Mouse (Mus musculus): Measurements from ENCODE around the gene Dop1b.
"Not testable (repeated sequence)": the region's sequence is repeated elsewhere in the genome, so short reads cannot be mapped to it uniquely, and the experiment has no call there.

Dop1b gene

GRCm38 (mm10) chr16:93711411-93712188 lies at the start of gene Dop1b:
Gene Dop1b, plus strand, starts transcription at chr16:93711904.
- peak; percentile 98 for DNase-seq (ENCODE audit: low spot score)

- DNase-seq (ENCODE audit: low spot score): no peak
Measured at GRCm38 (mm10) chr16:93667976-93668375, 43.7 kb upstream of the Dop1b start.

- no peak for DNase-seq (ENCODE audit: low spot score)
Measured at GRCm38 (mm10) chr16:93669521-93669920, 42.2 kb upstream of the Dop1b start.

GRCm38 (mm10) chr16:93670466-93670865 lies 41.2 kb upstream of the Dop1b start:
- DNase-seq (ENCODE audit: low spot score): not testable (repeated sequence)

- DNase-seq (ENCODE audit: low spot score): no peak
Measured at GRCm38 (mm10) chr16:93671064-93671463, 40.6 kb upstream of the Dop1b start.

GRCm38 (mm10) chr16:93676376-93676775 lies 35.3 kb upstream of the Dop1b start:
- no peak for DNase-seq (ENCODE audit: low spot score)

- DNase-seq (ENCODE audit: low spot score): no peak
Measured at GRCm38 (mm10) chr16:93678206-93678605, 33.5 kb upstream of the Dop1b start.

GRCm38 (mm10) chr16:93679165-93679564 lies 32.5 kb upstream of the Dop1b start:
- DNase-seq (ENCODE audit: low spot score): no peak

GRCm38 (mm10) chr16:93682156-93682688 lies 29.5 kb upstream of the Dop1b start:
- no peak for DNase-seq (ENCODE audit: low spot score)

- peak; percentile 73 for DNase-seq (ENCODE audit: low spot score)
Measured at GRCm38 (mm10) chr16:93682689-93683507, 28.8 kb upstream of the Dop1b start, which contains the start of gene Cbr3. Gene Cbr3, plus strand, starts transcription at chr16:93683215.

GRCm38 (mm10) chr16:93683508-93684236 lies 28.0 kb upstream of the Dop1b start:
- DNase-seq (ENCODE audit: low spot score): no peak

- DNase-seq (ENCODE audit: low spot score): no peak
Measured at GRCm38 (mm10) chr16:93684441-93684840, 27.3 kb upstream of the Dop1b start.

GRCm38 (mm10) chr16:93685783-93686182 lies 25.9 kb upstream of the Dop1b start:
- DNase-seq (ENCODE audit: low spot score): not testable (repeated sequence)

- DNase-seq (ENCODE audit: low spot score): no peak
Measured at GRCm38 (mm10) chr16:93686421-93686820, 25.3 kb upstream of the Dop1b start.

- no peak for DNase-seq (ENCODE audit: low spot score)
Measured at GRCm38 (mm10) chr16:93686945-93687344, 24.8 kb upstream of the Dop1b start.

GRCm38 (mm10) chr16:93691206-93691841 lies 20.4 kb upstream of the Dop1b start:
- DNase-seq (ENCODE audit: low spot score): no peak

GRCm38 (mm10) chr16:93692744-93693143 lies 19.0 kb upstream of the Dop1b start:
- no peak for DNase-seq (ENCODE audit: low spot score)

- DNase-seq (ENCODE audit: low spot score): no peak
Measured at GRCm38 (mm10) chr16:93707116-93707515, 4.6 kb upstream of the Dop1b start.

GRCm38 (mm10) chr16:93709217-93709616 lies 2.5 kb upstream of the Dop1b start:
- no peak for DNase-seq (ENCODE audit: low spot score)

- DNase-seq (ENCODE audit: low spot score): peak; percentile 81
Measured at GRCm38 (mm10) chr16:93710924-93711323, 780 bp upstream of the Dop1b start.

GRCm38 (mm10) chr16:93712189-93712885 lies 633 bp downstream of the Dop1b start:
- no peak for DNase-seq (ENCODE audit: low spot score)

Measured in left cerebral cortex, adult 11 months (tissue).